Mouse (Mus musculus): ENCODE data around the gene Klc1. TPM values are rescaled to one million over a fixed set of nuclear protein-coding genes. Genes with fewer than 3 reads are reported as not detected.

The Klc1 gene
- polyA plus RNA-seq, 1 experiment from 2014 or later: 603 TPM

DNA sequence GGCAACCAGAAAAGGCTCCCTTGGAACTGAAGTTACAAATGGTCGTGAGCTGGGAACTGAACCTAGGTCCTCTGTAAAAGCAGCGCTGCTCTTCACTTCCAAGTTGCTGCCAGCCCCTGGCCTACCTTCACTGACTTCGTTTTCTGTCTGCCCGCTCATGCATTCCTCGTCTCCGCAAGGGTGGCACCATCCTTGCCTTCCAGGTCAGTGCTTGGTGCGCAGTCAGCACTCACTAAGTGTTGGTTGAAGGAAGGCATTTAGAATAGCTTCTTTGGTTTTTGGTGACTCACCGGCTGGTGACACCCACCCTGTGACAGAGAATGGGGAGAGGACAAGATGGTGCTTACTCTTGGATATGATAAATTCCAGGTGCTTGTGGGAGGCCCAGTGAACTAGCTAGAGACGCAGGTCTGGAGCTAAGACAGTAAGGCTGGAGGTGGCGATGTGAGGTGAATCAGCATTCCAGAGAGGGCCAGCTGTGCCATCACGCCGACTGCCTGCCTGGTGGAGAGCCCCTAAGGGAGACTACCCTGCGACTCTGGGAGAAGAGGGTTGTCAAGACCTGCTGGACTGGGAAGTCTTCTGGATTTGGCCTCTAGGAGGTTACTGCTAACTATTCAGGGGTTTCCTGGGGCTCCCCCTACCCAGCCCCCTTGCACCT is 4.1 kb downstream of the Klc1 start:
- no peaks in the 10 kb centered on the region for H3K9me3 ChIP-seq
- H3K27me3 ChIP-seq: no peaks in the 10 kb centered on the region
- H3K9ac ChIP-seq: no peak overlapping the region
- H3K4me1 ChIP-seq (replicated peaks): peaks cover 83% of the 10 kb centered on the region
- no peak for ATAC-seq (ENCODE audit: low read depth)
- WGBS: 88% methylated on average over 13 of the region's 13 CpGs
- no peak overlapping the region for H3K4me3 ChIP-seq
- H3K36me3 ChIP-seq: peaks cover 16% of the 10 kb centered on the region
- H3K27ac ChIP-seq (replicated peaks): no peak overlapping the region
- no peak overlapping the region for H3K4me2 ChIP-seq

- Histone ChIP-seq H3K27ac (replicated peaks) (peak overlapping the region; percentile 53), H3K9ac (peak overlapping the region; percentile 47), H3K4me3 (no peak overlapping the region), H3K9me3 (no peaks in the 10 kb centered on the region), H3K4me1 (replicated peaks) (peaks cover 75% of the 10 kb centered on the region), H3K27me3 (no peaks in the 10 kb centered on the region), H3K4me2 (peak overlapping the region; percentile 33), H3K36me3 (peaks cover 16% of the 10 kb centered on the region)
- WGBS: 24% methylated on average over 16 of the region's 16 CpGs
- 0 out of 2 replicates have a peak, but pooled peaks have one; percentile 16 for ATAC-seq (ENCODE audit: low read depth)
These were observed 7.9 kb downstream of the Klc1 start for GRCm38 (mm10) chr12:111766313-111767236.

DNA sequence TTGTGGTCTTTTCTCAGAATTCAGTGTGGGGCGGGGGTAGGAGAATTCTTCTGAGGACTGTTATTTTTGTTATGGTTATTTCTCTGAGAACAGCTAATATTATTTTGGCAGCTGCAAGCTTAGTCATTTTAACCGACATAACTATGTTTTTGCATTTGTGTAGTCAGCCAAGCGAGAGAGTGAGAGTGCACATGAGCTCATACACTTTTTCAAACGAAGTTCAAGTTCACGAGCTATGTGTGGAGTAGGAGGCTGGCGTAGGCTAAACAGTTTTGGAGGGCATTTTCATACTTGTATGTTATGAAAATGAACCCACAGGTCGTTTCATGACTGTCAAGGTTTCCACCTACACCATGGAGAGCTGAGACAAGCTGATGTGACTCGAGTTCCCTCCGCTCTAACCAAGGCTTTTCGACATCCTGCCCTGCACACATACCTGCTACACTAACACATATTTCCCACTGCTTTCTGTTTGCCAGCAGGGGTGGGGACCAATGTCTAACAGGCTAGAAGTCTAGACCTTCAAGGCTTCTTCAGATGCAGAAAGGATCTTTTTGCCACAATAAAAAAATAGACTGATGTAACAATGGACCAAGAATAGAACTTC is 9.8 kb downstream of the Klc1 start:
- Histone ChIP-seq H3K4me1 (replicated peaks) (peaks cover 57% of the 10 kb centered on the region), H3K36me3 (peaks cover 23% of the 10 kb centered on the region)

GRCm38 (mm10) chr12:111769306-111769705 is 10.7 kb downstream of the Klc1 start:
- Histone ChIP-seq H3K4me1 (replicated peaks) (peaks cover 51% of the 10 kb centered on the region), H3K36me3 (peaks cover 26% of the 10 kb centered on the region), H3K4me3 (no peak overlapping the region), H3K4me2 (no peak overlapping the region), H3K27ac (replicated peaks) (peak overlapping the region; percentile 74), H3K9me3 (no peaks in the 10 kb centered on the region), H3K9ac (no peak overlapping the region), H3K27me3 (no peaks in the 10 kb centered on the region)
- ATAC-seq (ENCODE audit: low read depth): peak; percentile 25; the same call in 1 of the 2 replicates
- 26% methylated on average over 10 of the region's 10 CpGs for WGBS

More for the DNA sequence above, 9.8 kb downstream of the Klc1 start:
- no peak for ATAC-seq (ENCODE audit: low read depth)
- Histone ChIP-seq H3K4me3 (no peak overlapping the region), H3K9ac (no peak overlapping the region), H3K27me3 (no peaks in the 10 kb centered on the region), H3K27ac (replicated peaks) (no peak overlapping the region), H3K9me3 (no peaks in the 10 kb centered on the region), H3K4me2 (no peak overlapping the region)
- whole genome bisulfite sequencing: 89% methylated on average over 10 of the region's 10 CpGs

GRCm38 (mm10) chr12:111769816-111770577 is 11.3 kb downstream of the Klc1 start:
- 47% methylated on average over 7 of the region's 9 CpGs for WGBS
- no peaks in the 10 kb centered on the region for H3K9me3 ChIP-seq
- no peak overlapping the region for H3K4me3 ChIP-seq
- H3K4me1 ChIP-seq (replicated peaks): peaks cover 54% of the 10 kb centered on the region
- H3K27me3 ChIP-seq: no peaks in the 10 kb centered on the region
- ATAC-seq (ENCODE audit: low read depth): peak; percentile 32; the same call in 1 of the 2 replicates
- H3K27ac ChIP-seq (replicated peaks): peak overlapping the region; percentile 74
- H3K36me3 ChIP-seq: peaks cover 32% of the 10 kb centered on the region
- no peak overlapping the region for H3K4me2 ChIP-seq
- no peak overlapping the region for H3K9ac ChIP-seq

DNA sequence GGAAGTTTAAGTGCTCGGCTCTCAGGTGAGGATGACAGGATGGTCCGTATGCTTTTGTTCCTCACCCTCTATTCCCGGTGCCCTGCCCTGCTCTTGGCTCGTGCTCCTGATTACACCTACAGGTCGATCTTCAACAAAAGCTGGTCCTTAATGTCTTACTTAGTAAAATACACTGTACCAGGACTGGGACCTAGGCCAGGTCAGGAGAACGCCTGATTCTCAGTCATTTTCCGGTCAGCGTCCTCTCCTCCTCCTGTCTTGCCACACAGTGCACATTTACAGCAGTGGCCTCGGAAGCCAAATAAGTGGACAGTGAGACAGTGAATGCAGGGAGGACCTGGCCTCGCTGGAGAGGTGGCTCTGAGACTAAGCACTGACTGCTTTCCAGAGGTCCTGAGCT is 12.0 kb downstream of the Klc1 start:
- Histone ChIP-seq H3K9ac (no peak overlapping the region), H3K4me1 (replicated peaks) (peaks cover 49% of the 10 kb centered on the region), H3K4me2 (no peak overlapping the region), H3K4me3 (no peak overlapping the region), H3K9me3 (no peaks in the 10 kb centered on the region), H3K27ac (replicated peaks) (0 out of 2 replicates have a peak overlapping the region, but pooled peaks have one; percentile 15), H3K27me3 (no peaks in the 10 kb centered on the region), H3K36me3 (peaks cover 38% of the 10 kb centered on the region)
- WGBS: 88% methylated on average over 10 of the region's 10 CpGs
- ATAC-seq (ENCODE audit: low read depth): no peak

DNA sequence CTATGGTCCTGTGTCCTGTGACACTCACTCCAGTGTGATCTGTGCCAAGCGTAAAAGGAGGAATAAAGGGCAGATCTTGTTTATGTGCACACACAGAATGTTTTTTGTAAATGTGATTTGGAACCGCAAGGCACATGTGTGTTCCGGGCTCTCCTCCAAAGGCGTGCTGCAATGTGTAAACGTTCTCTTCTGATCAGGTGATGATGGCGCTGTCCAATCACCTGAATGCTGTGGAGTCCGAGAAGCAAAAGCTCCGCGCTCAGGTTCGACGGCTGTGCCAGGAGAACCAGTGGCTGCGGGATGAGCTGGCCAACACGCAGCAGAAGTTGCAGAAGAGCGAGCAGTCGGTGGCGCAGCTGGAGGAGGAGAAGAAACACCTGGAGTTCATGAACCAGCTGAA is 15.5 kb downstream of the Klc1 start:
- H3K27ac ChIP-seq (replicated peaks): no peak overlapping the region
- 90% methylated on average over 16 of the region's 16 CpGs for WGBS
- no peaks in the 10 kb centered on the region for H3K9me3 ChIP-seq
- H3K9ac ChIP-seq: no peak overlapping the region
- no peak for ATAC-seq (ENCODE audit: low read depth)
- H3K4me3 ChIP-seq: no peak overlapping the region
- no peaks in the 10 kb centered on the region for H3K27me3 ChIP-seq
- peaks cover 25% of the 10 kb centered on the region for H3K4me1 ChIP-seq (replicated peaks)
- H3K36me3 ChIP-seq: peaks cover 73% of the 10 kb centered on the region
- H3K4me2 ChIP-seq: no peak overlapping the region

DNA sequence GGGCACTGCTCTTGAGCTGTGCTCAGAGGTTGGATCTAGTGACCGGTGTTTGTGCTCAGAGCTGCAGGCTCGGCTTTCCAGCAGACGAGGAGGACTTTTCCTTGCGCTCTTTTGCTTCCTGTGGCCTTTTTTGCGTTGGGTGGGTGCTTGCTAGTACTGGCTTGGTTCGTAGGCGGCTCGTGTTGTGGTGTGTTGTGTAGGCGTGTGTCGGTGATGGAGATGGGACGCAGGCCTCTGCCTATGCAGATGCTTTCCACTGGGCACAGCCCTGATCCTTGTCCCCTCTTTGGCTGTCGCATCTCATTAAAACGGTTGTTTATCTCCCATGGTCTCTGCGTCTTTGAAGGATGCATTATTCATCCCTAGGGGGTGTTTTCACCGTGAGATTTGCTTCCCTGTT is 16.2 kb downstream of the Klc1 start:
- H3K9me3 ChIP-seq: no peaks in the 10 kb centered on the region
- no peaks in the 10 kb centered on the region for H3K27me3 ChIP-seq
- 71% methylated on average over 15 of the region's 15 CpGs for WGBS
- ATAC-seq (ENCODE audit: low read depth): no peak
- no peak overlapping the region for H3K27ac ChIP-seq (replicated peaks)
- no peak overlapping the region for H3K4me3 ChIP-seq
- H3K36me3 ChIP-seq: peaks cover 79% of the 10 kb centered on the region
- no peak overlapping the region for H3K4me2 ChIP-seq
- peaks cover 18% of the 10 kb centered on the region for H3K4me1 ChIP-seq (replicated peaks)
- no peak overlapping the region for H3K9ac ChIP-seq

- no peak for ATAC-seq (ENCODE audit: low read depth)
These were observed 19.3 kb downstream of the Klc1 start for GRCm38 (mm10) chr12:111777919-111778318.

GRCm38 (mm10) chr12:111779544-111779943 is 20.9 kb downstream of the Klc1 start:
- H3K4me1 ChIP-seq (replicated peaks): peaks cover 6% of the 10 kb centered on the region
- WGBS: 96% methylated on average over 1 of the region's 1 CpGs
- no peak overlapping the region for H3K9ac ChIP-seq
- no peak overlapping the region for H3K27ac ChIP-seq (replicated peaks)
- no peak for ATAC-seq (ENCODE audit: low read depth)
- H3K4me3 ChIP-seq: no peak overlapping the region
- no peak overlapping the region for H3K4me2 ChIP-seq
- no peaks in the 10 kb centered on the region for H3K27me3 ChIP-seq
- H3K9me3 ChIP-seq: no peaks in the 10 kb centered on the region
- peaks cover 97% of the 10 kb centered on the region for H3K36me3 ChIP-seq

More at GRCm38 (mm10) chr12:111777919-111778318, 19.3 kb downstream of the Klc1 start:
- WGBS: 92% methylated on average over 13 of the region's 13 CpGs
- Histone ChIP-seq H3K9ac (no peak overlapping the region), H3K36me3 (peaks cover 99% of the 10 kb centered on the region), H3K4me1 (replicated peaks) (peaks cover 9% of the 10 kb centered on the region), H3K27me3 (no peaks in the 10 kb centered on the region), H3K4me3 (no peak overlapping the region), H3K27ac (replicated peaks) (no peak overlapping the region), H3K9me3 (no peaks in the 10 kb centered on the region), H3K4me2 (no peak overlapping the region)

DNA sequence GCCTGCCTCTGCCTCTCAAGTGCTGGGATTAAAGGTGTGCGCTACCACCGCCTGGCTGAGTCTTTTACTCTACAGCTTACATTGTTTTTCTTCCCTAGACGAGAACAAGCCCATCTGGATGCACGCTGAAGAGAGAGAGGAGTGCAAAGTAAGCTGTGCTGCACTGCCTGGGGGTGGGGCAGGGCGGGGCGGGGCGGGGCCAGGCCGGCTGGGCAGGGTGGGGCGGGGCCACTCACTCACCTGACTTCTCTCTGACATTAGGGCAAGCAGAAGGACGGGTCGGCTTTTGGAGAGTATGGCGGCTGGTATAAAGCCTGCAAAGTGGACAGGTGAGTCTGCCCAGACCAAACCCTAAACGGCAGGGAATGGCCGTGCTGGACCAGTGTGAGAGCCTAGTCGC is 26.5 kb downstream of the Klc1 start:
- Histone ChIP-seq H3K9ac (no peak overlapping the region), H3K9me3 (no peaks in the 10 kb centered on the region), H3K4me3 (no peak overlapping the region), H3K36me3 (peaks cover 97% of the 10 kb centered on the region), H3K4me1 (replicated peaks) (no peaks in the 10 kb centered on the region), H3K4me2 (no peak overlapping the region), H3K27ac (replicated peaks) (no peak overlapping the region), H3K27me3 (no peaks in the 10 kb centered on the region)
- 77% methylated on average over 15 of the region's 15 CpGs for WGBS
- no peak for ATAC-seq (ENCODE audit: low read depth)
